8 mouse cellular contexts compared by ENCODE assay signal in the genomic region with DNA sequence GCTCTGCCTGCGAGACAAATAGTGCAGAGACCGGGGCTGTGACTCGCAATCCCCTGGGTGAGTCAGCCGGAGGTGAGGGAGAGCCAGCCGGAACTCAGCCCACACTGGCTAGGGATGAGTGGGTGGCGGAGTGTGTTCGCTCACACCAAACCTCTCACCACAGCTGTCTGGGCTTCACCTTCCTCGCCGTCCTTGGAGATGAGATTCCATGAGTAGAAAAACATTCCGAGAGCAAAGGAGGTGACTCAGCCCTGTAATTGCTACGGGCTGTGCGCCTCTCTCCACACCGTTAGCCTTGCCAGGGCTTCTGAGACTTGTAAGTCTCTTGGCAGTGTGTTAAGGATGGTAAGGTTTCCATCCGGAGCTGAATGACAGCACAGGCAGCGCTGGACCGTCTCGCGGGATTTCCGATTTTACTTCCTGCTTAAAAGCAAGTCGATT.
DNase-seq lines count a peak whose midpoint lies in the region; ATAC-seq lines count a peak whose summit lies in the region.

No protein-coding gene starts in this region.

- peak; percentile 15 to 53 for DNase-seq in adrenal gland, adult (ENCODE audit: inconsistent age in 2 of 2, low spot score in 1 of 2)
- DNase-seq in adrenal gland, adult 18-20 months (ENCODE audit: low spot score in 2 of 2), result no peak
- DNase-seq in 3134 (ENCODE audit: extremely low read depth, insufficient read length, low spot score), result peak; percentile 91
- peak; percentile 31 for DNase-seq in heart, postnatal 4 days
- no peak for DNase-seq in cerebellum, postnatal 14 days
- no peak for DNase-seq in layer of hippocampus, adult 9-10 months (ENCODE audit: low spot score)

- H3K27me3 ChIP-seq in intestine, embryonic 15.5 days (replicated peaks), result no peaks in the 10 kb centered on the region

- no peak overlapping the region for H3K27ac ChIP-seq in intestine, embryonic 15.5 days

- 81% methylated on average over 20 of the region's 20 CpGs for WGBS in intestine, embryonic 15.5 days

- H3K4me1 ChIP-seq in intestine, embryonic 15.5 days (replicated peaks), result no peaks in the 10 kb centered on the region

- no peaks in the 10 kb centered on the region for H3K36me3 ChIP-seq in intestine, embryonic 15.5 days

- H3K9me3 ChIP-seq in intestine, embryonic 15.5 days, result no peaks in the 10 kb centered on the region

- peak; percentile 99 for ATAC-seq in frontal cortex, adult (ENCODE audit: low TSS enrichment)
- no peak for ATAC-seq in intestine, embryonic 15.5 days

- H3K9ac ChIP-seq in intestine, embryonic 15.5 days, result no peak overlapping the region

- no peak overlapping the region for H3K4me3 ChIP-seq in intestine, embryonic 15.5 days (replicated peaks)

- H3K4me2 ChIP-seq in intestine, embryonic 15.5 days (replicated peaks), result no peak overlapping the region

Comparison
In these comparisons a context has a peak if more than half of its experiments do, and no peak if none do; other contexts are left out.
1. DNase-seq: peak in adrenal gland, adult (2 of 2), 3134 (single experiment) and heart, postnatal 4 days (single experiment); none in adrenal gland, adult 18-20 months (0 of 2), cerebellum, postnatal 14 days (0 of 2) and layer of hippocampus, adult 9-10 months (single experiment).